Mouse (Mus musculus) midbrain, embryonic 13.5 days (tissue): ENCODE data around the gene Clic6. TPM values are rescaled to one million over a fixed set of nuclear protein-coding genes. Genes with fewer than 3 reads are reported as not detected.

Experiments
- ATAC-seq: fragments of 200-750 bp; cut with Nextera tagmentation; 2 replicates; pipeline ENCODE4 v1.8.0; 2017; ENCODE audit warnings: mild to moderate bottlenecking, moderate TSS enrichment, moderate library complexity
- H3K27ac ChIP-seq: fragments of 300-500 bp; sonication (generic); 2 replicates; pipeline ENCODE4 v1.5.1; 2015; ENCODE audit warnings: inconsistent platforms, mild to moderate bottlenecking, moderate library complexity
- H3K27me3 ChIP-seq: fragments of 300-500 bp; sonication (generic); 2 replicates; pipeline ENCODE4 v1.6.1; 2015; ENCODE audit warnings: mild to moderate bottlenecking, inconsistent platforms
- H3K36me3 ChIP-seq: fragments of 300-500 bp; sonication (generic); 2 replicates; pipeline ENCODE4 v1.6.1; 2015; ENCODE audit warnings: mild to moderate bottlenecking, inconsistent platforms
- H3K4me1 ChIP-seq: fragments of 300-500 bp; sonication (generic); replicated peaks from 2 replicates; pipeline ENCODE4 v1.6.1; 2015; ENCODE audit warnings: inconsistent platforms
- H3K4me2 ChIP-seq: fragments of 300-500 bp; sonication (generic); replicated peaks from 2 replicates; pipeline ENCODE4 v1.6.1; 2015; ENCODE audit warnings: moderate library complexity, mild to moderate bottlenecking, inconsistent platforms
- H3K4me3 ChIP-seq: fragments of 300-500 bp; sonication (generic); replicated peaks from 2 replicates; pipeline ENCODE4 v1.5.1; 2015; ENCODE audit warnings: mild to moderate bottlenecking, inconsistent platforms
- H3K9ac ChIP-seq: fragments of 300-500 bp; sonication (generic); replicated peaks from 2 replicates; pipeline ENCODE4 v1.6.1; 2015; ENCODE audit warnings: mild to moderate bottlenecking, inconsistent platforms
- H3K9me3 ChIP-seq: fragments of 300-500 bp; sonication (generic); 2 replicates; pipeline ENCODE4 v1.6.1; 2016; ENCODE audit warnings: mild to moderate bottlenecking, inconsistent platforms
- WGBS: fragments of 180-500 bp; shearing (Covaris S2); methylation state at CpG from one replicate; pipeline ENCODE4 v1.1.7; 2015; 5-methylcytosine and 5-hydroxymethylcytosine counted together
- polyA plus RNA-seq: library from polyadenylated mRNA; unstranded; fragments of >200 nt; fragmentation: Nextera tagmentation; extraction: Ambion mirVana; gene quantifications from 2 replicates; pipeline ENCODE4 v1.2.1, GENCODE M21; 2015

Gene Clic6
- polyA plus RNA-seq, 1 experiment from 2014 or later = 3.1 TPM

GRCm38 (mm10) chr16:92548651-92549050, 63.1 kb downstream of the Clic6 start:
- Histone ChIP-seq H3K4me2 (no peak overlapping the region), H3K4me1 (no peaks in the 10 kb centered on the region), H3K9ac (no peak overlapping the region), H3K4me3 (no peak overlapping the region), H3K27ac (no peak overlapping the region), H3K9me3 (no peaks in the 10 kb centered on the region), H3K36me3 (no peaks in the 10 kb centered on the region), H3K27me3 (no peaks in the 10 kb centered on the region)
- 96% methylated on average over 9 of the region's 9 CpGs for WGBS
- no peak for ATAC-seq

GRCm38 (mm10) chr16:92551266-92552105, 66.0 kb downstream of the Clic6 start:
- Histone ChIP-seq H3K36me3 (no peaks in the 10 kb centered on the region), H3K27me3 (no peaks in the 10 kb centered on the region), H3K9ac (no peak overlapping the region), H3K4me3 (no peak overlapping the region), H3K4me2 (no peak overlapping the region), H3K9me3 (no peaks in the 10 kb centered on the region), H3K4me1 (no peaks in the 10 kb centered on the region), H3K27ac (no peak overlapping the region)
- no peak for ATAC-seq
- 84% methylated on average over 13 of the region's 13 CpGs for WGBS

DNA sequence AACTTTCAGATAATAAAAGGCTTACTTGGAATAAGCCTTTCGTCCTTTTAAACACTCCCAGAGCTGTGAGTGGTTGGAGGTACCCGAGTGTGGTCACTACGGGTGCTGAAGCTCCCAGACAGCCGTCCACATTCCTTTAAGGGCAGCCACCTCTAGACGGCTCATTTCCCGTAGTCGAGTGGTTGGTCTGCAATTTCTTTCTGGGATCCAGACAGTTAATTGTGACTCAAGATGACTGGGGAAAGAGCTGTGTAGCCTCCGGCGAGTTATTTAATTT, 66.5 kb downstream of the Clic6 start:
- WGBS = 74% methylated on average over 9 of the region's 9 CpGs
- Histone ChIP-seq H3K9ac (no peak overlapping the region), H3K9me3 (no peaks in the 10 kb centered on the region), H3K4me3 (no peak overlapping the region), H3K4me1 (no peaks in the 10 kb centered on the region), H3K36me3 (no peaks in the 10 kb centered on the region), H3K4me2 (no peak overlapping the region), H3K27me3 (no peaks in the 10 kb centered on the region), H3K27ac (no peak overlapping the region)
- ATAC-seq = no peak

GRCm38 (mm10) chr16:92552858-92553257, 67.3 kb downstream of the Clic6 start:
- Histone ChIP-seq H3K4me1 (no peaks in the 10 kb centered on the region), H3K27me3 (no peaks in the 10 kb centered on the region), H3K9ac (no peak overlapping the region), H3K4me2 (no peak overlapping the region), H3K27ac (no peak overlapping the region), H3K9me3 (no peaks in the 10 kb centered on the region), H3K4me3 (no peak overlapping the region), H3K36me3 (no peaks in the 10 kb centered on the region)
- ATAC-seq = no peak
- 81% methylated on average over 11 of the region's 11 CpGs for WGBS

GRCm38 (mm10) chr16:92555051-92555450, 69.5 kb downstream of the Clic6 start:
- no peak overlapping the region for H3K4me2 ChIP-seq
- no peak overlapping the region for H3K27ac ChIP-seq
- no peaks in the 10 kb centered on the region for H3K4me1 ChIP-seq
- H3K9me3 ChIP-seq = no peaks in the 10 kb centered on the region
- ATAC-seq = no peak
- no peak overlapping the region for H3K4me3 ChIP-seq
- no peaks in the 10 kb centered on the region for H3K27me3 ChIP-seq
- H3K36me3 ChIP-seq = no peaks in the 10 kb centered on the region
- no peak overlapping the region for H3K9ac ChIP-seq
- 94% methylated on average over 1 of the region's 1 CpGs for WGBS

DNA sequence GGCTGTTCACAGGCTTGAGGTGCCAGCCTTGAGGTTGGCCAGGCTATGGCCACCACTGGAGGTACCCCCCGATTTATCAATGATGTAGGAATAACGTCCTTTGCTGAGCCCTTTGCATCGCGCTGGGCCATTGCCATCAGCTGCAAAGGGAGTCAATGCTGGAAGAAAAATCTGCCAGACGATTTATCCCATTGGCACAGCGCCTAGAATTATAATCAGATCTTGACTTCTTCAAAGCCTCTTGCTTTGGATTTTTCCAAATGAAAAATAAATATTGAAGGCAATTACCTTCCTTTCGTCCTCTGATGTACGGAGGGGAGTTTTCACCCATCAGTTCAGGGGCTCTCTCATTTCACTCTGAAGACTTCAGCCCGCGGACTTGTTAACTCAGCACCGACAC, 79.8 kb downstream of the Clic6 start:
- Histone ChIP-seq H3K4me3 (no peak overlapping the region), H3K9ac (no peak overlapping the region), H3K4me2 (no peak overlapping the region), H3K27ac (no peak overlapping the region), H3K36me3 (no peaks in the 10 kb centered on the region), H3K4me1 (no peaks in the 10 kb centered on the region), H3K9me3 (no peaks in the 10 kb centered on the region), H3K27me3 (peaks cover 14% of the 10 kb centered on the region)
- WGBS = 80% methylated on average over 11 of the region's 11 CpGs
- 0 out of 2 replicates have a peak, but pooled peaks have one; percentile 14 for ATAC-seq

- Histone ChIP-seq H3K27me3 (peaks cover 14% of the 10 kb centered on the region), H3K27ac (no peak overlapping the region), H3K9ac (no peak overlapping the region), H3K4me1 (no peaks in the 10 kb centered on the region), H3K4me2 (no peak overlapping the region), H3K36me3 (no peaks in the 10 kb centered on the region), H3K4me3 (no peak overlapping the region), H3K9me3 (no peaks in the 10 kb centered on the region)
- 0 out of 2 replicates have a peak, but pooled peaks have one; percentile 56 for ATAC-seq
- 9% methylated on average over 6 of the region's 6 CpGs for WGBS
Observed at GRCm38 (mm10) chr16:92565708-92566107, 80.2 kb downstream of the Clic6 start.

- H3K27me3 ChIP-seq = peaks cover 14% of the 10 kb centered on the region
Observed at GRCm38 (mm10) chr16:92566146-92566545, 80.6 kb downstream of the Clic6 start.

GRCm38 (mm10) chr16:92571246-92571645, 85.7 kb downstream of the Clic6 start:
- Histone ChIP-seq H3K9me3 (no peaks in the 10 kb centered on the region), H3K27me3 (peaks cover 8% of the 10 kb centered on the region; the same call in 1 of the 2 replicates), H3K4me1 (no peaks in the 10 kb centered on the region), H3K27ac (no peak overlapping the region), H3K9ac (no peak overlapping the region), H3K36me3 (no peaks in the 10 kb centered on the region), H3K4me2 (no peak overlapping the region), H3K4me3 (no peak overlapping the region)
- 93% methylated on average over 11 of the region's 11 CpGs for WGBS
- ATAC-seq = no peak

More at GRCm38 (mm10) chr16:92566146-92566545, 80.6 kb downstream of the Clic6 start:
- 0 out of 2 replicates have a peak, but pooled peaks have one; percentile 9 for ATAC-seq
- Histone ChIP-seq H3K4me1 (no peaks in the 10 kb centered on the region), H3K4me2 (no peak overlapping the region), H3K36me3 (no peaks in the 10 kb centered on the region), H3K9ac (no peak overlapping the region), H3K27ac (no peak overlapping the region), H3K9me3 (no peaks in the 10 kb centered on the region), H3K4me3 (no peak overlapping the region)
- 36% methylated on average over 5 of the region's 5 CpGs for WGBS

- WGBS = 81% methylated on average over 4 of the region's 4 CpGs
- no peaks in the 10 kb centered on the region for H3K9me3 ChIP-seq
- no peak overlapping the region for H3K4me3 ChIP-seq
- no peak overlapping the region for H3K4me2 ChIP-seq
- no peaks in the 10 kb centered on the region for H3K36me3 ChIP-seq
- no peak for ATAC-seq
- no peaks in the 10 kb centered on the region for H3K27me3 ChIP-seq
- no peak overlapping the region for H3K27ac ChIP-seq
- no peak overlapping the region for H3K9ac ChIP-seq
- no peaks in the 10 kb centered on the region for H3K4me1 ChIP-seq
Observed at GRCm38 (mm10) chr16:92573193-92573592, 87.7 kb downstream of the Clic6 start.

GRCm38 (mm10) chr16:92575792-92576191, 90.3 kb downstream of the Clic6 start:
- 87% methylated on average over 10 of the region's 10 CpGs for WGBS
- Histone ChIP-seq H3K27me3 (no peaks in the 10 kb centered on the region), H3K36me3 (no peaks in the 10 kb centered on the region), H3K9me3 (no peaks in the 10 kb centered on the region), H3K4me1 (no peaks in the 10 kb centered on the region), H3K9ac (no peak overlapping the region), H3K4me3 (no peak overlapping the region), H3K4me2 (no peak overlapping the region), H3K27ac (no peak overlapping the region)
- ATAC-seq = no peak

GRCm38 (mm10) chr16:92577381-92577780, 91.8 kb downstream of the Clic6 start:
- H3K9ac ChIP-seq = no peak overlapping the region
- no peaks in the 10 kb centered on the region for H3K27me3 ChIP-seq
- no peaks in the 10 kb centered on the region for H3K4me1 ChIP-seq
- no peak overlapping the region for H3K4me2 ChIP-seq
- no peaks in the 10 kb centered on the region for H3K36me3 ChIP-seq
- no peaks in the 10 kb centered on the region for H3K9me3 ChIP-seq
- WGBS = 91% methylated on average over 9 of the region's 9 CpGs
- H3K4me3 ChIP-seq = no peak overlapping the region
- ATAC-seq = no peak
- H3K27ac ChIP-seq = no peak overlapping the region
